Mouse (Mus musculus) bone marrow macrophage, adult 2 months (primary cell): ENCODE results near the gene Pou3f1. TPM values are rescaled to one million over a fixed set of nuclear protein-coding genes. Genes with fewer than 3 reads are reported as not detected.

Experiments used
- H3K27ac ChIP-seq: 2 replicates; pipeline ENCODE4 v1.5.1; 2012; ENCODE audit warnings: low read depth, low read length; ENCODE audit not compliant: insufficient read depth
- H3K4me1 ChIP-seq: 2 replicates; pipeline ENCODE4 v1.6.1; 2012; ENCODE audit warnings: low read length; ENCODE audit not compliant: control insufficient read depth, insufficient read depth
- H3K4me3 ChIP-seq: 2 replicates; pipeline ENCODE4 v1.5.1; 2012; ENCODE audit warnings: mild to moderate bottlenecking, low read length, moderate library complexity; ENCODE audit not compliant: insufficient read depth
- CTCF ChIP-seq: IDR thresholded peaks from 2 replicates; pipeline ENCODE4 v1.5.1; 2012; ENCODE audit warnings: low read depth, mild to moderate bottlenecking, low read length, moderate library complexity
- POLR2A ChIP-seq: IDR thresholded peaks from 2 replicates; pipeline ENCODE4 v1.6.1; 2012; ENCODE audit warnings: mild to moderate bottlenecking, low read depth, low read length, borderline replicate concordance
- polyA plus RNA-seq: library from polyadenylated mRNA; stranded (reverse); fragments of >200 nt; gene quantifications from 2 replicates; pipeline ENCODE4 v1.2.4, GENCODE M21; 2012; ENCODE audit not compliant: missing spikeins, insufficient read depth, insufficient read length

Gene Pou3f1
- polyA plus RNA-seq, 1 experiment: not detected

DNA sequence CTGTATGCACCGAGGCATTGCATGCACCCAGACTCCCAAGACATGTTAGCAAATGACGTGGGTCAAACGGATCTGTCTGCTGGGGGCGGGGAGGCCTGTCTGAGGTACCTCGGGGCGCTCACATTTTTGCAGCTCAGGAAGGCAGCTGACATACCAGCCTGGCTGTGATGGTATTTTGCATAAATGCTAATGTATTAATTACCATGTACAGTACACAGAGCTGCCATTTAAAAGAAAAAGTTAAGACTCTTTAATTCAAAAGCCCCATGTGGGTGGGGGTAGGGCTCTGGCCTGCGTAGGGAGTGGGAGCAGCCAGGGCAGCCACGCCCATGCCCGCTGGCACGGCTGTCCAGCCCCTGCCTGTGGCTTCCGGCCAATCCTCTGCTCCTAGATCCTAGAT is 35.2 kb upstream of the Pou3f1 start:
- H3K4me1 ChIP-seq: no peaks in the 10 kb centered on the region
- no peak overlapping the region for H3K27ac ChIP-seq
- TF ChIP-seq POLR2A (no peak), CTCF (no peak)
- no peak overlapping the region for H3K4me3 ChIP-seq

DNA sequence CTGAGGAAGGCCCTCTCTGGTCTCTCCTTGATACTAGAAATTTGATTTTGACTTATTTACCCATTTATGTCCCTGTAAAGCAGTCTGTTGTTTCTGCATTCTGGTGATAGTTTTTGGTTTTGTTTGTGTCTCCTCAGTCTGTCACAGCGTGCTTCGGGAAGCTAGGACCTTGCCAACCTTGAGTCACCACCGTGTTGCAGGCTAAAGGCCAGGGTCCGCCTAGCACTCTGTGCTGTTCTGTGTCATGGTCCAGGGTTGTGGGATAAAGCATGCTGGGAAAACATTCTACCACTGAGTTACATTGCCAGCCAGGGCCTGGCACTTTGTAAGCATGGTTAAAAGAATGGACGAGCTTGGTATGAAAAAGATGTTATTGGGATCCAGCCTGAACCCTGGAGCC is 34.0 kb upstream of the Pou3f1 start:
- no peak overlapping the region for H3K27ac ChIP-seq

DNA sequence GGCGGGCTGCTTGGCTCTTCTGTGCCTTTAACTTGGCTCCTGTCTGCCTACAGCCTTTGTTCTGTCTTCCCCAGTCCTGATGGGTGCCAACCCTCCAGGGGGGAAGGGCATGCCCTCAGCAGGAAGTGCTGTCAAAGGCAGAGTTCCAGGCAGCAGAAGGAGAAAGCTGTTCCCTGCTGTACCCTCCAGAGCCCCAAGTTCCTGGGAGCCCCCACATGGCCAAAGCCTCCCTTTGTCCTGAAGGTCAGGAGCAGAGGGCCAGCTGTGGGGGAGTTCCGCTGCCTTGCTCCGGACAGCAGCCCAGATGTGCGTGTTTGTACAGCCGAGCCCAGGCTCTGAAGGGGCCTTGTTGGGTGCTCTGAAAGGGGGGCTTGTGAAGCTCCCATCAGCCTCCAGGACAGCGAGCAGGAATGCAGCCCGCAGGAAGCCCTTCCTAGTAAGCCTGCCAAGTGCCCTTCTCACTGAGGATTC is 32.5 kb upstream of the Pou3f1 start:
- no peak for TF ChIP-seq POLR2A
- TF ChIP-seq CTCF: no peak
- Histone ChIP-seq H3K4me3 (no peak overlapping the region), H3K27ac (no peak overlapping the region), H3K4me1 (no peaks in the 10 kb centered on the region)

More for the DNA sequence above, 34.0 kb upstream of the Pou3f1 start:
- TF ChIP-seq CTCF (no peak), POLR2A (no peak)
- H3K4me1 ChIP-seq: no peaks in the 10 kb centered on the region
- no peak overlapping the region for H3K4me3 ChIP-seq

DNA sequence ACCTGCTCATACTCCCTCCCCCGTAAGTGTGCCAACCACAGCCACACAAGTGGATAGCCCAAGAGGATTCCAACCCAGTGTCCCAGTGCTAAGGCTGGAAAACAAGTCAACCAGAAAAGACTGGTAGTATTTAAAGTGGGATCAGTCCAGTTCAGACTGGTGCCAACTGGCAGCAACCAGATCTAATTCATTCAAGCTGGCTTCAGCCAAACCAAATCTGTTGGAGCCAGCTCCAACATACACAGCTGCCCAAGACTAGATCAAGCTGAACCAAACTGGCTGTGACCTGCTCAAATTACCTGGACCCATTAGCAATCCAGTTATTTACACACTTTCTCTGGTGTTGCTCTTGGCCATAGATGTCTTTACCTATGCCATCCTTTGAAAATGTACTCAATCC is 29.8 kb upstream of the Pou3f1 start:
- Histone ChIP-seq H3K4me3 (no peak overlapping the region), H3K4me1 (no peaks in the 10 kb centered on the region), H3K27ac (no peak overlapping the region)
- TF ChIP-seq POLR2A: no peak
- no peak for TF ChIP-seq CTCF

DNA sequence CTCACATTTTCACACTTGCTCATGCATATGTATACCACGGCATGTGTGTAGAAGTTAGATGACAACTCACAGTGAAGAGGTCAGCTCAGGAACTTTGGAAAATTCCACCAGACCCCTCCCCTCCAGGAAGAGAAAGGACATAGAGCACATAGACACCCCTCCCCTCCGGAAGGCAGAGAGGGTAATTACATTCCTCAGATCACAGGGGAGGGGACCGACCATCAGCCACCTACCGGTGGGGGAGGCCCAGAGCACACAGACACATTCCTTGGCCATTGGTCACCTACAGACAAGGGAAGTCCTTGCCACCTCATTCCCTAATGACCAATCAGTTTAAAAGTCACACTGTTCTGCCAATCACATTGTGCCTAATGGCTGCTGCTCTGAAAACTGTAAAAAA is 25.2 kb upstream of the Pou3f1 start:
- no peak for TF ChIP-seq POLR2A
- no peak for TF ChIP-seq CTCF
- H3K4me1 ChIP-seq: no peaks in the 10 kb centered on the region
- H3K4me3 ChIP-seq: no peak overlapping the region
- no peak overlapping the region for H3K27ac ChIP-seq

DNA sequence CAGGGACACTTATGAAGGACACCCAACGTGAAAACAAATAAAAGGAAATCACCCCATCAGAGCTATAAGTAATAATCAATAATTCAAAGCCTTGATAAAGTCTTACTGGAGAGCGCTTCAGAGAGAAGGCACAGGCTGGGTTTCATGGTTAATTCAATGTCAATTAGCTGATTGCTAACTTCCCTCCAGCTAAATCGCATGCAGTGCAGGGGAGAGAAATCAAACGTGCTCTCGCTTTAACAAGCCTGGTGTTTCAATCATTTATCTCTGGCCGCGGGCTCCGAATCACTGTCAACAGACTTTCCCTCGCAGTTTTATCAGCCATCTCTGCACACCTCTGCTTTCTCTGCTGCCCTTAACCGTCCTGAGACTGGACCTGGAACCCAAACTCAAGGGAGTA is 23.8 kb upstream of the Pou3f1 start:
- Histone ChIP-seq H3K4me1 (no peaks in the 10 kb centered on the region), H3K4me3 (no peak overlapping the region), H3K27ac (no peak overlapping the region)
- TF ChIP-seq CTCF: no peak
- TF ChIP-seq POLR2A: no peak

DNA sequence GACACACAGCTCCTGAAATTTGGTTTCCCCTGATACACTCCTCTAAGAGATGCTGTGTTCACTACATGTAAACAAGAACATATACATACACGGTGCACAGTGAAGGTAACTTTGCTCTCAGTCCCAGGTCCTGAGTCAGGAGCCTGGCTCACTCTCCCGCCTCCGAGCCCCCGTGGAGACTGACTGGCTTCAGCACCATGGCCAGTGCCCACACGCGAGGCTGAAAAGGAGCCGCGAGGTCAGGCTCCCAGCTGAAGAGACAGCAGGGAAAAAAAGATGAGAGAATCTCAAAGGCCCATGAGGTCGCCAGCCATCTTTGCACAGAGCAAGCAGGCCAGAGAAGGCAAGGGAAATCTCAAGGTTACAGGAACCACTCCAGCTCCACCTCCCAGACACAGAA is 23.3 kb upstream of the Pou3f1 start:
- no peak for TF ChIP-seq CTCF
- H3K4me3 ChIP-seq: no peak overlapping the region
- no peak overlapping the region for H3K27ac ChIP-seq
- no peaks in the 10 kb centered on the region for H3K4me1 ChIP-seq

DNA sequence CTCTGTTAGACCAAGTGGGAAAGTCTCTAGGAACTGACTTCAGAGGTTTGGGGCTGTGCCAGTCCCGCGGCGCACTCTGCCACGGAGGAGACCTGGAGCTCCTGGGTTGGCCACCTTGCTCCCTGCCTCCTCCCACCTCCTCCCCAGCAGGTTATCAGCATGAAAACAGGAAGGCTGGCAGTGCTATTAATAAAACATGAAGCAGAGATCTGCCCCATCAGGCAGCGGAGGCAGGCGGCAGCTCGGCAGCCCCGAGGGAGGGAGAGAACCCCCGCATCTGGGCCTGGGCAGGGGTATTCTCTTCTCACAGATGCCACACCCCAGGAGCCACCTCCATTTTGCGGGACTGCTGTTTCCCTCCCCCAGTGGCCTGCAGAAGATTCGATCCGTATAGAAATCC is 16.9 kb upstream of the Pou3f1 start:
- no peak overlapping the region for H3K27ac ChIP-seq
- H3K4me3 ChIP-seq: no peak overlapping the region
- H3K4me1 ChIP-seq: peaks cover under 1% of the 10 kb centered on the region; the same call in 1 of the 2 replicates
- TF ChIP-seq CTCF (no peak), POLR2A (no peak)

DNA sequence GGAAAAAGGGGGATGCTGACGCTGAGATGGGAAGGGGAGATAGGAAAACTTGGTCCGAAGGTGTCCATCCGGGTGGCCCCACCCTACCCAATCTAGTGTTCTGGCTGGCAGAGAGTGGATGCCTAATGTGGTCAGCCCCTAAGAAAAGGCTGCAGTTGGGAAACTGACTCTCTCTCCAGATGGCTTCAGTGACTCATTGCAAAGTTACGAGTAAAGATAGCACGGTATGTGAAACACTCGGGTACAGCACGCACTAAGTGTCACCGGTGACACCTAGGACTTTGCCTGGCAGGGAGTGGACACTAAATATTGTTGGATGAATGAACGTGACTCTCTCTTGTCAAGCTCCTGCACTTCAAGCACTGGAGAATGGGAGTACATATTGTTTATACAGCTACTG is 12.7 kb upstream of the Pou3f1 start:
- no peak overlapping the region for H3K4me3 ChIP-seq
- TF ChIP-seq CTCF (no peak), POLR2A (no peak)
- H3K4me1 ChIP-seq: peaks cover 12% of the 10 kb centered on the region
- no peak overlapping the region for H3K27ac ChIP-seq

DNA sequence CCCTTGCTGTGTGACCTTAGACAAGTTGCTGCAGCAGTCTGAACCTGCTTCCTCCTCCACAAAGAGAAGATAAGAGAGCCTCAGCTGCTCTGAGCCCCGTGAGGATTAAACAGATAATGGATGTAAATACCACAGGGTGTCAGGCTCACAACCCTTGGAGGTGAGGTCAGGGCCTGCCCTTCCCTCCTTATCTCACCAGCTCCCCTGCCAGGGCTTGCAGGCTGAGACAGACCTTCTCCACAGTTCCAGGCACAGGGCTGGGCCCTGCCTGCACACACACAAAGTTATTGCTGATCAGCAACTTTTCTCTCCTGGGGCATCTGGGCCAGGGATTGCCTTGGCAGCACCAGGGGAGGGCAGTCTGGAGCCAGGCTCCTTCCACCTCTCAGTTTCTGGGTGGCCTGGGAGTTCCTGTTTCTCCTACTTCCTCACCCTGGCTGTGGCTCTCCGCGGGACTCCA is 11.6 kb upstream of the Pou3f1 start:
- Histone ChIP-seq H3K4me1 (peaks cover 12% of the 10 kb centered on the region), H3K4me3 (no peak overlapping the region), H3K27ac (no peak overlapping the region)
- TF ChIP-seq CTCF (peak; percentile 50), POLR2A (no peak)

DNA sequence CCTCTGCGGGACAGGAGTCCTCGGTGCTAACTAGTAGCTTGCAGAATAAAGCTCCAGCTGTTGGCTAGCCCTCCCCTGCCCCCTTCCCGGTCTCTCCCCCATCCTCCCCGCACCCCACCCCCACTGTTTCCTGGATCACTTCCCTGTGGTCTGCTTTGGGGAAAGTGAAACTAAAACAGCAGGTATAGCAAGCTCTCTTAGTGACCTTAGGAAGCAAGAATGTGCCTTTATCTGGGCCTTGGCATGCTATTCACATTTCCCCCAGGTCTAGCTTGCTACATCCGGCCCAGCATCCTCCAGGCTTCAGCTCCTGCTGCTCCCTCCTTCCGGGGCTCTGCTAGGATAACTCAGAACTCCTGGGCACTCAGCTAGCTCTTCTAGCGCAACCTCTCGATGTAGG is 10.0 kb upstream of the Pou3f1 start:
- Histone ChIP-seq H3K4me3 (no peak overlapping the region), H3K27ac (no peak overlapping the region), H3K4me1 (peaks cover 12% of the 10 kb centered on the region)
- TF ChIP-seq CTCF: no peak
- no peak for TF ChIP-seq POLR2A
